Mouse (Mus musculus): ENCODE measurements around the gene Ccdc63.

Gene Ccdc63

GRCm38 (mm10) chr5:122084470-122084869 lies 56.2 kb downstream of the Ccdc63 start:
- no peak for DNase-seq (ENCODE audit: low spot score in 2 of 2)

GRCm38 (mm10) chr5:122083282-122083681 lies 57.3 kb downstream of the Ccdc63 start:
- no peak for DNase-seq (ENCODE audit: low spot score in 2 of 2)

- DNase-seq (ENCODE audit: low spot score in 2 of 2): no peak
These were observed 59.2 kb downstream of the Ccdc63 start for GRCm38 (mm10) chr5:122081471-122081870.

GRCm38 (mm10) chr5:122080930-122081329 lies 59.7 kb downstream of the Ccdc63 start:
- no peak for DNase-seq (ENCODE audit: low spot score in 2 of 2)

- peak in 1 of 2 experiments; percentile 28 for DNase-seq (ENCODE audit: low spot score in 2 of 2)
These were observed 60.8 kb downstream of the Ccdc63 start for GRCm38 (mm10) chr5:122079796-122080195.

- no peak for DNase-seq (ENCODE audit: low spot score in 2 of 2)
These were observed 63.4 kb downstream of the Ccdc63 start for GRCm38 (mm10) chr5:122077244-122077643.

- DNase-seq (ENCODE audit: low spot score in 2 of 2): peak in 1 of 2 experiments; percentile 31
These were observed 64.9 kb downstream of the Ccdc63 start for GRCm38 (mm10) chr5:122075736-122076135.

GRCm38 (mm10) chr5:122071997-122072396 lies 68.6 kb downstream of the Ccdc63 start:
- DNase-seq (ENCODE audit: low spot score in 2 of 2): no peak

GRCm38 (mm10) chr5:122070963-122071800 lies 69.4 kb downstream of the Ccdc63 start:
- no peak for DNase-seq (ENCODE audit: low spot score in 2 of 2)

GRCm38 (mm10) chr5:122068563-122068962 lies 72.1 kb downstream of the Ccdc63 start:
- no peak for DNase-seq (ENCODE audit: low spot score in 2 of 2)

- DNase-seq (ENCODE audit: low spot score in 2 of 2): no peak
These were observed 77.3 kb downstream of the Ccdc63 start for GRCm38 (mm10) chr5:122063204-122063933.

GRCm38 (mm10) chr5:122062479-122062878 lies 78.1 kb downstream of the Ccdc63 start:
- no peak for DNase-seq (ENCODE audit: low spot score in 2 of 2)

GRCm38 (mm10) chr5:122060767-122061333 lies 79.8 kb downstream of the Ccdc63 start:
- no peak for DNase-seq (ENCODE audit: low spot score in 2 of 2)

- peak in 1 of 2 experiments; percentile 55 for DNase-seq (ENCODE audit: low spot score in 2 of 2)
These were observed 81.3 kb downstream of the Ccdc63 start for GRCm38 (mm10) chr5:122059060-122060017.
